Mouse (Mus musculus) stomach, embryonic 15.5 days (tissue): ENCODE data around the gene Gna14. TPM values are rescaled to one million over a fixed set of nuclear protein-coding genes. Genes with fewer than 3 reads are reported as not detected.

Source experiments
- ATAC-seq: fragments of 200-750 bp; cut with Nextera tagmentation; 2 replicates; pipeline ENCODE4 v1.8.0; 2017; ENCODE audit warnings: low read depth, moderate number of reproducible peaks, moderate TSS enrichment; ENCODE audit not compliant: insufficient read depth, low FRiP score
- H3K27ac ChIP-seq: fragments of 300-500 bp; sonication (generic); 2 replicates; pipeline ENCODE4 v1.5.1; 2015; ENCODE audit warnings: mild to moderate bottlenecking, inconsistent platforms
- H3K27me3 ChIP-seq: fragments of 300-500 bp; sonication (generic); replicated peaks from 2 replicates; pipeline ENCODE4 v1.6.1; 2015; ENCODE audit warnings: inconsistent platforms
- H3K36me3 ChIP-seq: fragments of 300-500 bp; sonication (generic); 2 replicates; pipeline ENCODE4 v1.6.1; 2015; ENCODE audit warnings: inconsistent platforms
- H3K4me1 ChIP-seq: fragments of 300-500 bp; sonication (generic); 2 replicates; pipeline ENCODE4 v1.6.1; 2015; ENCODE audit warnings: inconsistent platforms
- H3K4me2 ChIP-seq: fragments of 300-500 bp; sonication (generic); 2 replicates; pipeline ENCODE4 v1.6.1; 2015; ENCODE audit warnings: mild to moderate bottlenecking, inconsistent platforms
- H3K4me3 ChIP-seq: fragments of 300-500 bp; sonication (generic); replicated peaks from 2 replicates; pipeline ENCODE4 v1.5.1; 2015; ENCODE audit warnings: inconsistent platforms
- H3K9ac ChIP-seq: fragments of 300-500 bp; sonication (generic); 2 replicates; pipeline ENCODE4 v1.6.1; 2015; ENCODE audit warnings: inconsistent platforms
- H3K9me3 ChIP-seq: fragments of 300-500 bp; sonication (generic); 2 replicates; pipeline ENCODE4 v1.6.1; 2016; ENCODE audit warnings: inconsistent platforms
- WGBS: fragments of 180-500 bp; shearing (Covaris S2); methylation state at CpG from one replicate; pipeline ENCODE4 v1.1.7; 2015; 5-methylcytosine and 5-hydroxymethylcytosine counted together
- polyA plus RNA-seq: library from polyadenylated mRNA; unstranded; fragments of >200 nt; fragmentation: Nextera tagmentation; extraction: Ambion mirVana; gene quantifications from 2 replicates; pipeline ENCODE4 v1.2.1, GENCODE M21; 2015

Gna14 gene
- polyA plus RNA-seq, result 14.3 and 19.4 TPM in 2 replicates

GRCm38 (mm10) chr19:16435531-16436231 lies at the start of gene Gna14:
Gene Gna14 (plus strand): TSS chr19:16435762.
- Histone ChIP-seq H3K27me3 (no peaks in the 10 kb centered on the region), H3K36me3 (no peaks in the 10 kb centered on the region), H3K9ac (peak within 1 kb of the TSS; percentile 24; the same call in 1 of the 2 replicates), H3K4me3 (peak within 1 kb of the TSS; percentile 52), H3K4me2 (peak within 1 kb of the TSS; percentile 91), H3K4me1 (peaks cover 26% of the 10 kb centered on the region), H3K27ac (peak within 1 kb of the TSS; percentile 79), H3K9me3 (no peaks in the 10 kb centered on the region)
- 2% methylated on average over 27 of the region's 27 CpGs for WGBS
- ATAC-seq, result peak; percentile 69; the same call in 1 of the 2 replicates

GRCm38 (mm10) chr19:16386514-16386913 lies 49.0 kb upstream of the Gna14 start:
- Histone ChIP-seq H3K4me3 (no peak overlapping the region), H3K27ac (no peak overlapping the region), H3K4me2 (no peak overlapping the region), H3K9me3 (no peaks in the 10 kb centered on the region), H3K9ac (no peak overlapping the region), H3K4me1 (no peaks in the 10 kb centered on the region), H3K27me3 (no peaks in the 10 kb centered on the region), H3K36me3 (no peaks in the 10 kb centered on the region)
- 65% methylated on average over 6 of the region's 6 CpGs for WGBS
- ATAC-seq, result no peak

GRCm38 (mm10) chr19:16390192-16390795 lies 45.3 kb upstream of the Gna14 start:
- no peaks in the 10 kb centered on the region for H3K9me3 ChIP-seq
- H3K9ac ChIP-seq, result no peak overlapping the region
- H3K4me3 ChIP-seq, result no peak overlapping the region
- WGBS, result 81% methylated on average over 6 of the region's 6 CpGs
- H3K27me3 ChIP-seq, result no peaks in the 10 kb centered on the region
- no peak overlapping the region for H3K4me2 ChIP-seq
- no peaks in the 10 kb centered on the region for H3K36me3 ChIP-seq
- H3K27ac ChIP-seq, result no peak overlapping the region
- H3K4me1 ChIP-seq, result no peaks in the 10 kb centered on the region
- ATAC-seq, result no peak

- Histone ChIP-seq H3K4me3 (no peak overlapping the region), H3K27me3 (no peaks in the 10 kb centered on the region), H3K9ac (no peak overlapping the region), H3K4me1 (no peaks in the 10 kb centered on the region), H3K27ac (no peak overlapping the region), H3K36me3 (no peaks in the 10 kb centered on the region), H3K4me2 (no peak overlapping the region), H3K9me3 (no peaks in the 10 kb centered on the region)
- WGBS, result 87% methylated on average over 5 of the region's 5 CpGs
- no peak for ATAC-seq
Measured at GRCm38 (mm10) chr19:16394381-16394780, 41.2 kb upstream of the Gna14 start.

GRCm38 (mm10) chr19:16403101-16403500 lies 32.5 kb upstream of the Gna14 start:
- Histone ChIP-seq H3K4me1 (no peaks in the 10 kb centered on the region), H3K27ac (no peak overlapping the region), H3K4me2 (no peak overlapping the region), H3K27me3 (no peaks in the 10 kb centered on the region), H3K9me3 (no peaks in the 10 kb centered on the region), H3K4me3 (no peak overlapping the region), H3K36me3 (no peaks in the 10 kb centered on the region), H3K9ac (no peak overlapping the region)
- ATAC-seq, result no peak
- WGBS, result 76% methylated on average over 6 of the region's 6 CpGs

- no peaks in the 10 kb centered on the region for H3K27me3 ChIP-seq
- no peak overlapping the region for H3K27ac ChIP-seq
- no peak overlapping the region for H3K4me3 ChIP-seq
- H3K36me3 ChIP-seq, result no peaks in the 10 kb centered on the region
- no peaks in the 10 kb centered on the region for H3K9me3 ChIP-seq
- 81% methylated on average over 1 of the region's 1 CpGs for WGBS
- no peaks in the 10 kb centered on the region for H3K4me1 ChIP-seq
- no peak for ATAC-seq
- H3K4me2 ChIP-seq, result no peak overlapping the region
- no peak overlapping the region for H3K9ac ChIP-seq
Measured at GRCm38 (mm10) chr19:16407727-16408126, 27.8 kb upstream of the Gna14 start.

GRCm38 (mm10) chr19:16411302-16411701 lies 24.3 kb upstream of the Gna14 start:
- Histone ChIP-seq H3K27me3 (no peaks in the 10 kb centered on the region), H3K9ac (no peak overlapping the region), H3K4me2 (no peak overlapping the region), H3K4me3 (no peak overlapping the region), H3K36me3 (no peaks in the 10 kb centered on the region), H3K9me3 (no peaks in the 10 kb centered on the region), H3K4me1 (no peaks in the 10 kb centered on the region), H3K27ac (no peak overlapping the region)
- no peak for ATAC-seq

GRCm38 (mm10) chr19:16418086-16418663 lies 17.4 kb upstream of the Gna14 start:
- Histone ChIP-seq H3K4me3 (no peak overlapping the region), H3K27ac (no peak overlapping the region), H3K4me1 (no peaks in the 10 kb centered on the region), H3K27me3 (no peaks in the 10 kb centered on the region), H3K9me3 (no peaks in the 10 kb centered on the region), H3K36me3 (no peaks in the 10 kb centered on the region), H3K9ac (no peak overlapping the region), H3K4me2 (no peak overlapping the region)
- 74% methylated on average over 5 of the region's 5 CpGs for WGBS
- no peak for ATAC-seq

- no peak overlapping the region for H3K4me3 ChIP-seq
- no peaks in the 10 kb centered on the region for H3K36me3 ChIP-seq
- 78% methylated on average over 2 of the region's 2 CpGs for WGBS
- no peak overlapping the region for H3K27ac ChIP-seq
- no peaks in the 10 kb centered on the region for H3K9me3 ChIP-seq
- no peak overlapping the region for H3K9ac ChIP-seq
- ATAC-seq, result no peak
- no peak overlapping the region for H3K4me2 ChIP-seq
- no peaks in the 10 kb centered on the region for H3K27me3 ChIP-seq
- H3K4me1 ChIP-seq, result no peaks in the 10 kb centered on the region
Measured at GRCm38 (mm10) chr19:16425596-16425995, 10.0 kb upstream of the Gna14 start.

- ATAC-seq, result no peak
- no peaks in the 10 kb centered on the region for H3K9me3 ChIP-seq
- no peak overlapping the region for H3K9ac ChIP-seq
- H3K36me3 ChIP-seq, result no peaks in the 10 kb centered on the region
- no peak overlapping the region for H3K4me2 ChIP-seq
- H3K4me3 ChIP-seq, result no peak overlapping the region
- no peaks in the 10 kb centered on the region for H3K27me3 ChIP-seq
- peaks cover 14% of the 10 kb centered on the region for H3K4me1 ChIP-seq
- no peak overlapping the region for H3K27ac ChIP-seq
- 88% methylated on average over 8 of the region's 8 CpGs for WGBS
Measured at GRCm38 (mm10) chr19:16431368-16431767, 4.2 kb upstream of the Gna14 start.

GRCm38 (mm10) chr19:16434879-16435278 lies 683 bp upstream of the Gna14 start:
- 0 out of 2 replicates have a peak, but pooled peaks have one; percentile 23 for ATAC-seq
- Histone ChIP-seq H3K36me3 (no peaks in the 10 kb centered on the region), H3K4me3 (peak overlapping the region; percentile 52), H3K9ac (no peak overlapping the region), H3K4me2 (peak overlapping the region; percentile 91), H3K27ac (peak overlapping the region; percentile 79; the same call in 1 of the 2 replicates), H3K9me3 (no peaks in the 10 kb centered on the region), H3K4me1 (peaks cover 25% of the 10 kb centered on the region), H3K27me3 (no peaks in the 10 kb centered on the region)
- WGBS, result 8% methylated on average over 9 of the region's 9 CpGs
